Mouse (Mus musculus): Measurements from ENCODE around the gene Syt11. TPM values are rescaled to one million over a fixed set of nuclear protein-coding genes. Genes with fewer than 3 reads are reported as not detected.
"Not testable (repeated sequence)": the region's sequence is repeated elsewhere in the genome, so short reads cannot be mapped to it uniquely, and the experiment has no call there.

Gene Syt11
- total RNA-seq, 2 experiments from 2014 or later: 0.19 to 0.85 TPM

GRCm38 (mm10) chr3:88740147-88740546 lies 34.8 kb downstream of the Syt11 start:
- no peak for ATAC-seq (replicated peaks; ENCODE audit: low FRiP score, poor library complexity, severe bottlenecking)

- peak; percentile 85 for ATAC-seq (replicated peaks; ENCODE audit: low FRiP score, poor library complexity, severe bottlenecking)
Measured at GRCm38 (mm10) chr3:88738641-88739040, 36.3 kb downstream of the Syt11 start.

DNA sequence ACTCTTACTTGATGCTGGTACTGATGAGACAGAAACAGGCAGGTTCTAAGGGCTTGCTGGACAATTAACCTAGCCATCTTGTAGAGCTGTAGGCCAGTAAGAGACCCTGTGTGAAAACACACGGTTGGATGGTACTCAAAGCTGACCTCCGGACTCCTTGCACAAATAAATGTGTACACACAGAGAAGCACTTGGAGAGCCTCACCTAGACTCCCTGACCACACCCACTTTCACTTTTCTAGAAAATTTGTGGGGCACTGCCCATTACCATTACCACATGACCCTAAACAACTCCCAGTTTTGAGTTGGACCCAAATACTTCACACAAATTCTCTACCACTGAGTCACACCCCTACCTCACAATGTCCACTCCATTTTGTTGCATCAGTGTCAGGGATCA lies 38.4 kb downstream of the Syt11 start:
- ATAC-seq (replicated peaks; ENCODE audit: low FRiP score, poor library complexity, severe bottlenecking): no peak

GRCm38 (mm10) chr3:88719098-88719497 lies 55.9 kb downstream of the Syt11 start:
- peak; percentile 57; the same call in 1 of the 2 replicates for ATAC-seq (replicated peaks; ENCODE audit: low FRiP score, poor library complexity, severe bottlenecking)

GRCm38 (mm10) chr3:88717831-88718230 lies 57.1 kb downstream of the Syt11 start:
- peak; percentile 71 for ATAC-seq (replicated peaks; ENCODE audit: low FRiP score, poor library complexity, severe bottlenecking)

DNA sequence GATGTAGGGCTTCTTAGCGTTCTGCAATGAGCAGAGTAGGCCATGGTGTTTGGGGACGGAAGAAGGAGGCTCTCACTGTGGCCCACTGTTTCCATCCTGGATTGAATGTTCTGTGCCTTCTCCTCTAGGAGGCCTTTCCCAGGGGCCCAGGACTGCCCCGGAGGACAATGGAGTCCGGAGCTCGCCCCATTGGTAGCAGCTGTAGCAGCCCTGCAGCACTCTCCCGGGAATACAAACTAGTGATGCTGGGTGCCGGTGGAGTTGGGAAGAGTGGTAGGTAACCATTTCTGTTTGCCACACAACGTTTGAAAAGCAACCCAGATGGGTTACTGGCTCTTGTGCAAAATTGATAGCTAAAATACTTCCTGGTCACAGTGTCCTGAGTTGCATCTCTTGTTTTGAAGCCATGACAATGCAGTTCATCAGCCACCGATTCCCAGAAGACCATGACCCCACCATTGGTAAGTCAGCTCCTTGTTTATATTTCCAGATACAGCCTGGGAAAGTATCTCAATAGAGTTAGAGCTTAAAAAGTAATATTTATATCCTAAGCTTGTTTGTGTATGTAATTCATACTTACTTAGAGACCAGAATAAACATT lies 57.7 kb downstream of the Syt11 start:
- peak; percentile 42 for ATAC-seq (replicated peaks; ENCODE audit: low FRiP score, poor library complexity, severe bottlenecking)

- ATAC-seq (replicated peaks; ENCODE audit: low FRiP score, poor library complexity, severe bottlenecking): peak; percentile 92
Measured at GRCm38 (mm10) chr3:88716399-88717197, 58.4 kb downstream of the Syt11 start, which contains the start of gene Rit1. TSS of gene Rit1 (plus strand) at chr3:88716838.

GRCm38 (mm10) chr3:88715716-88716115 lies 59.2 kb downstream of the Syt11 start:
- ATAC-seq (replicated peaks; ENCODE audit: low FRiP score, poor library complexity, severe bottlenecking): not testable (repeated sequence)

GRCm38 (mm10) chr3:88714725-88715124 lies 60.2 kb downstream of the Syt11 start:
- ATAC-seq (replicated peaks; ENCODE audit: low FRiP score, poor library complexity, severe bottlenecking): no peak

GRCm38 (mm10) chr3:88713709-88714108 lies 61.3 kb downstream of the Syt11 start:
- no peak for ATAC-seq (replicated peaks; ENCODE audit: low FRiP score, poor library complexity, severe bottlenecking)

- no peak for ATAC-seq (replicated peaks; ENCODE audit: low FRiP score, poor library complexity, severe bottlenecking)
Measured at GRCm38 (mm10) chr3:88701222-88701621, 73.7 kb downstream of the Syt11 start.

DNA sequence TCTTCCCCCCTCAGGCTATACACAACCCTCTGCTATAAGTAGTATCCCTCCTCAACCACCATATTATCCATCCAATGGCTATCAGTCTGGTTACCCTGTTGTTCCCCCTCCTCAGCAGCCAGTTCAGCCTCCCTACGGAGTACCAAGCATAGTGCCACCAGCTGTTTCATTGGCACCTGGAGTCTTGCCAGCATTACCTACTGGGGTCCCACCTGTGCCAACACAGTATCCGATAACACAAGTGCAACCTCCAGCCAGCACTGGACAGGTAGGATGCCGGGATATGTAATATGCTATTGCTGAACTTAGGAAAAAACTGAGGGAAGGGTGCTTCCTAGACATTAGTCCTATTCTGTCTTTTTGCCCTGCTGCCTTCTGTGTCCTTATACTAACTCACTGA lies 74.7 kb downstream of the Syt11 start:
- ATAC-seq (replicated peaks; ENCODE audit: low FRiP score, poor library complexity, severe bottlenecking): no peak

- ATAC-seq (replicated peaks; ENCODE audit: low FRiP score, poor library complexity, severe bottlenecking): no peak
Measured at GRCm38 (mm10) chr3:88698834-88699233, 76.1 kb downstream of the Syt11 start.

- no peak for ATAC-seq (replicated peaks; ENCODE audit: low FRiP score, poor library complexity, severe bottlenecking)
Measured at GRCm38 (mm10) chr3:88698051-88698450, 76.9 kb downstream of the Syt11 start.

- no peak for ATAC-seq (replicated peaks; ENCODE audit: low FRiP score, poor library complexity, severe bottlenecking)
Measured at GRCm38 (mm10) chr3:88695545-88695944, 79.4 kb downstream of the Syt11 start.

Other genes starting within 250 kb of the Syt11 start
- gene Mex3a, start 242.8 kb downstream of the Syt11 start, total RNA-seq (2015; ENCODE audit: low replicate concordance): 0.19 and 1.5 TPM in 2 replicates
- 0.34 TPM in 1 of 2 replicates, not detected in the other for gene Mex3a, start 242.8 kb downstream of the Syt11 start, total RNA-seq (2017; ENCODE audit: low replicate concordance)
- gene Rab25, start 226.9 kb downstream of the Syt11 start, total RNA-seq (2015; ENCODE audit: low replicate concordance): not detected in 2 replicates
- gene Rab25, start 226.9 kb downstream of the Syt11 start, total RNA-seq (2017; ENCODE audit: low replicate concordance): not detected in 2 replicates
- 4.2 and 8.6 TPM in 2 replicates for gene Lamtor2, start 222.1 kb downstream of the Syt11 start, total RNA-seq (2015; ENCODE audit: low replicate concordance)
- gene Lamtor2, start 222.1 kb downstream of the Syt11 start, total RNA-seq (2017; ENCODE audit: low replicate concordance): 14.3 and 15.8 TPM in 2 replicates
- 5.4 and 7.9 TPM in 2 replicates for gene Ubqln4, start 221.4 kb downstream of the Syt11 start, total RNA-seq (2015; ENCODE audit: low replicate concordance)
- gene Ubqln4, start 221.4 kb downstream of the Syt11 start, total RNA-seq (2017; ENCODE audit: low replicate concordance): 5.7 and 10.0 TPM in 2 replicates
- gene Ssr2, start 199.3 kb downstream of the Syt11 start, total RNA-seq (2015; ENCODE audit: low replicate concordance): 80.3 and 91.8 TPM in 2 replicates
- 24.3 and 35.9 TPM in 2 replicates for gene Ssr2, start 199.3 kb downstream of the Syt11 start, total RNA-seq (2017; ENCODE audit: low replicate concordance)
- 15.2 and 20.5 TPM in 2 replicates for gene Arhgef2, start 169.2 kb downstream of the Syt11 start, total RNA-seq (2015; ENCODE audit: low replicate concordance)
- 16.7 and 18.1 TPM in 2 replicates for gene Arhgef2, start 169.2 kb downstream of the Syt11 start, total RNA-seq (2017; ENCODE audit: low replicate concordance)
- not detected in 2 replicates for gene Rxfp4, start 122.0 kb downstream of the Syt11 start, total RNA-seq (2015; ENCODE audit: low replicate concordance)
- not detected in 2 replicates for gene Rxfp4, start 122.0 kb downstream of the Syt11 start, total RNA-seq (2017; ENCODE audit: low replicate concordance)
- gene Khdc4, start 89.4 kb downstream of the Syt11 start, total RNA-seq (2015; ENCODE audit: low replicate concordance): 25.0 and 29.5 TPM in 2 replicates
- gene Khdc4, start 89.4 kb downstream of the Syt11 start, total RNA-seq (2017; ENCODE audit: low replicate concordance): 19.9 and 23.4 TPM in 2 replicates
- gene Rit1, start 58.3 kb downstream of the Syt11 start, total RNA-seq (2015; ENCODE audit: low replicate concordance): 99.9 and 111 TPM in 2 replicates
- gene Rit1, start 58.3 kb downstream of the Syt11 start, total RNA-seq (2017; ENCODE audit: low replicate concordance): 90.6 and 102 TPM in 2 replicates
- 5.6 and 6.7 TPM in 2 replicates for gene Gon4l, start 60.1 kb upstream of the Syt11 start, total RNA-seq (2015; ENCODE audit: low replicate concordance)
- gene Gon4l, start 60.1 kb upstream of the Syt11 start, total RNA-seq (2017; ENCODE audit: low replicate concordance): 13.5 and 20.4 TPM in 2 replicates
- 2.3 and 3.7 TPM in 2 replicates for gene Msto1, start 138.8 kb upstream of the Syt11 start, total RNA-seq (2015; ENCODE audit: low replicate concordance)
- gene Msto1, start 138.8 kb upstream of the Syt11 start, total RNA-seq (2017; ENCODE audit: low replicate concordance): 2.5 and 5.2 TPM in 2 replicates
- gene Ash1l, start 175.5 kb upstream of the Syt11 start, total RNA-seq (2015; ENCODE audit: low replicate concordance): 21.1 and 22.5 TPM in 2 replicates
- 18.2 and 25.5 TPM in 2 replicates for gene Ash1l, start 175.5 kb upstream of the Syt11 start, total RNA-seq (2017; ENCODE audit: low replicate concordance)
- 40.2 and 46.2 TPM in 2 replicates for gene Dap3, start 176.0 kb upstream of the Syt11 start, total RNA-seq (2015; ENCODE audit: low replicate concordance)
- 27.0 and 28.7 TPM in 2 replicates for gene Dap3, start 176.0 kb upstream of the Syt11 start, total RNA-seq (2017; ENCODE audit: low replicate concordance)

Data from erythroblast, adult 5-6 weeks (primary cell).